Mouse (Mus musculus) mouse trophoblast stem cell (cell line): ENCODE data around the gene Limd2.

Source experiments
- in situ Hi-C, 2 experiments: fragments of 300-500 bp; cut with MseI, MboI; formaldehyde crosslinking; loops; 2 replicates in 1 of 2; 3 replicates in 1 of 2; pipeline ENCODE4 v1.15.1; 2025

Limd2 gene

DNA sequence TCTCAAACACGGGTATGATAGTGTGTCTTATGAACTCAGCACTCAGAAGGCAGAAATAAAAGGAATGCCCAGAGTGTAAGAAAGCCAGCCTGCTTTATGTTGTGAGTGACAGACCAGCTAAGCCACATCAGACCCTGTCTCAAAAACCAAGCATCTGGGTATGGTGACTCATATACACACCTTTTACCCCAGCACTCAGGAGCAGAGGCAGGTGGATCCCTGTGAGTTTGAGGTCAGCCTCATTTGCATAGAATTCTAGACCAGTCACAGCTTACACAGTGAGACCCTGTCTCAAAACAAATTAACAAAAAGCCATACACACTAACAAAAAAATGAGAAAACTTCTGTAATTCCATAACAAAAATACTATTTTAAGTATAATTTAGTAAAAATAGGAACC is 34.8 kb downstream of the Limd2 start:
- in situ Hi-C loops: no loop called here

- in situ Hi-C loops: no loop called here
Measured at GRCm38 (mm10) chr11:106124784-106125183, 35.9 kb downstream of the Limd2 start.

DNA sequence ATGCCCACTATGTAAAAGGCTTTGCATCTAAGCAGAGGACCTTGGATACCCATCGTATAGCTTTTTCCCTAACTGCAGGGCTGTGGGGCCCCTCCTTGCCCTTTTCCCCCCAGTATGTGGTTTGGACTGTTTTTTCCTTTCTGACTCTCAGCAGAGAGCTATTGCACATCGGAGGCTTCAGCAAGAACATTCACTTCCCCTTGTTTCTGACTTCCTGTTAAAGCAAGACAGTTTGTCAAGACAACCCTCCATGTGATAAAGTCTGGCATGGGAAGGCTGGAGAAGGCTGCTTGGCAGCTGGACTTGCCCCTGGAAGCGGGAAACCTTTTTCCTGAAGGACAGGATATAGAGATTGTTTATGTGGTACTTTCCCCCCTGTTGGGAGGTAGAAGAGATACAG is 37.9 kb downstream of the Limd2 start:
- in situ Hi-C loops: no loop called here

DNA sequence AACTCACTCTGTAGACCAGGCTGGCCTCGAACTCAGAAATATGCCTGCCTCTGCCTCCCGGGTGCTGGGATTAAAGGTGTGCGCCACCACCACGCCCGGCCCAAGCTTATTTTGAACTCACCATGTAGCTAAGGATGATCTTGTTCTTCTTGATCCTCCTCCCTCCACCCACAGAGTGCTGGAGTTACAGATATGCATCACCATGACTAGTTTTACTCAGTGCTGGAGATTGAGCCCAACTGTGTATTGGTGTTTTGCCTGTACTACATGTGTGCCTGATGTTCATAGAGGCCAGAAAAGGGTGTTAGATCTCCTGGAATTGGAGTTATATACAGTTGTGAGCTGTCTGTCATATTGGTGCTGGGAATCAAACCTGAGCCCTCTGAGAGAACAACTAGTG is 38.4 kb downstream of the Limd2 start:
- in situ Hi-C loops: no loop called here

DNA sequence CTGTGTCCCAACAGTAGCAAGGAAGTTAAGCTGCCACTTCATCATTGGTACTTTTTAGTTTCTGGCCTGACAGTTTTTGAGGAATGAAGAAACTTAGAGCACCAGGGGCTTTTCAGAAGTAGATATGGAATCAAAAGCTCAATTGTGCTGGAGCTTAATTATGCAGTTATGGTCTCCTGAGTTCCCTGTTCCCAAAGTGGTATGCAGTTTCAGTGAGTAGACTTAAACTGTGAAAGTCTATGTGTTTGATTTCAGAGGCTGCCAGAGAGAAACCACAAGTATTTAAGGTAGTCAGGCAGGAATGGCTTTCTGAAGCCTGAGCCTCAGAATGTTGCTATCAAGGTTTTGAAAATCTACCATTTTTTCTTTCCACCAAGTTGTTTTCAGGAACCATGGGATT is 49.0 kb downstream of the Limd2 start:
- in situ Hi-C loops: no loop called here
